Mouse (Mus musculus) c-Kit-positive CD71-negative TER-119-negative erythroid progenitor cells, embryonic 14.5 days (primary cell): Measurements from ENCODE around the gene Klhl40.

Experiments
- DNase-seq: peaks from one replicate; pipeline ENCODE4 v3.0.0-alpha.2; 2013; ENCODE audit warnings: low read depth

Klhl40 gene

GRCm38 (mm10) chr9:121778066-121778624 is 738 bp downstream of the Klhl40 start:
- DNase-seq = no peak

DNA sequence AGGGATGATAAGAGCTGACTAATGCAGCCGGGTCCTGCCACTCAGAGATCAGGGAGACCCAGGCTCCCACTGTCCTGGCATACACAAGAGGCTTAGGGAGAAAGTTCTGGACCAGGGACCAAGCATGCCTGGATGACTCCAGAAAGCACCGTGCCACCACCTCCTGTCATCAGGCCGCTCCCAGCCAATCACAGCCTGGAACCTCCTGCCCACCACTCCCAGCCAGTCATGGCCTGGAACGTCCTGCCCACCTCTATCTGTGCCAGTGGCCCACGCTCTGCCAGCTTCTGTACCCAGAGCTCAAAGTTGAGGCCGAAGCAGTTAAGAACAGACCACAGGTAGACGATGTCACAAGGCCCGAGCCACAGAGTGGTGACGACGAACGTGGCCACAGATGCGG is 7.4 kb downstream of the Klhl40 start:
- no peak for DNase-seq

DNA sequence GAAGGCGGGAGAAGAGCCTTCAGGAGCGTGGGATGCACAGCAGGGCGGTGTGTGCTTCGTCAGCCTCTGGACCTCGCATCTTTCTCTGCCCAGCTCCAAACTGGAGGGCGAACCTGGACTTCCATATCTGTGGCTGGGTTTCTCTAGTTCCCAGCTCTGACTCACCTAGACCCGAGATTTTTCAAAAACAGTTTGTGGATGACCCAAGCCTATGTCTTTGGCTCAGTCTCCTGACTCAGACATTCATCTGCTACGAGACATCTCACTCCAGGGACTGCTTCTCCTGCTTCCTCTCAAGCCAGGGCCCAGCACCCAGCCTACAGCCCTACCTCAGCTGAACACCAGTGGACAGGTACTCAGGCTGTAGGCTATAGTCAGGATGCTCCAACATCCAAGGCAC is 7.9 kb downstream of the Klhl40 start:
- no peak for DNase-seq

DNA sequence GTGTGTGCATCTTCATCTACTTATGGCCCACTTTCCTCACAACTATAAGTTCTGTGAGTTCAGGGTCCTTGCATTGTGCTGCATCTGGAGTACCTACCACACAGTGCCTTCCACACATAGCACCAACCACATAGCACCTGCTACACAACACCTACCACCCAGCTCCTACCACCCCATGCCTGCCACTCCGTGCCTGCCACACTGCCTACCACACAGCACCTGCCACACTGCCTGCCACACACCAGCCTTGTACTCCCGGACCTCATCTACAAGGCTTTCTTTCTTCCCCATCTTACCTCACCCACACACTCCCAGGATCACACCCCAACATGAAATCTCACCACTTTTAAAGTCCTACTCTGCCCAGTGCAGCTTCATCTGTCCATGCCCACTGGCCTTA is 9.0 kb downstream of the Klhl40 start:
- DNase-seq = no peak

DNA sequence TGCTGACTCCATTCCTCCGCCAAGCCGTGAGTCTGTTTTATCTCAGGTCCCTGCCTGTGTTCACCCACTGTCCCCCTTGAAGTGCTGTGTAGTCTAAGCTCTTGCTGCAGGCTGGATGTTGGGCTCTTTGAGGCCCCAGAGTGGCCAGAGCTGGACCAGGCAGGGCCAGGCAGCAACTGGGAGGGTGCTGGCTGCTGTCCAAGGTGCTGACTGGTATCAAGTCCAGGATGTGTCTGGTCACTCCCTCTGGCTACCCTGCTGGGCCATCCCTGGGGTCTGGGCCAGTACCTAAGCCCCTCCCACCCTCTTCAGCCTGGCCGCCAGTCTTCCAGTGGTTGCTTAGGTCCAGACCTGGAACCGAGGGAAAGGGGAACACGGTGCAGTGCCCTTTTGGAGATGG is 13.8 kb downstream of the Klhl40 start:
- DNase-seq = peak; percentile 25

DNA sequence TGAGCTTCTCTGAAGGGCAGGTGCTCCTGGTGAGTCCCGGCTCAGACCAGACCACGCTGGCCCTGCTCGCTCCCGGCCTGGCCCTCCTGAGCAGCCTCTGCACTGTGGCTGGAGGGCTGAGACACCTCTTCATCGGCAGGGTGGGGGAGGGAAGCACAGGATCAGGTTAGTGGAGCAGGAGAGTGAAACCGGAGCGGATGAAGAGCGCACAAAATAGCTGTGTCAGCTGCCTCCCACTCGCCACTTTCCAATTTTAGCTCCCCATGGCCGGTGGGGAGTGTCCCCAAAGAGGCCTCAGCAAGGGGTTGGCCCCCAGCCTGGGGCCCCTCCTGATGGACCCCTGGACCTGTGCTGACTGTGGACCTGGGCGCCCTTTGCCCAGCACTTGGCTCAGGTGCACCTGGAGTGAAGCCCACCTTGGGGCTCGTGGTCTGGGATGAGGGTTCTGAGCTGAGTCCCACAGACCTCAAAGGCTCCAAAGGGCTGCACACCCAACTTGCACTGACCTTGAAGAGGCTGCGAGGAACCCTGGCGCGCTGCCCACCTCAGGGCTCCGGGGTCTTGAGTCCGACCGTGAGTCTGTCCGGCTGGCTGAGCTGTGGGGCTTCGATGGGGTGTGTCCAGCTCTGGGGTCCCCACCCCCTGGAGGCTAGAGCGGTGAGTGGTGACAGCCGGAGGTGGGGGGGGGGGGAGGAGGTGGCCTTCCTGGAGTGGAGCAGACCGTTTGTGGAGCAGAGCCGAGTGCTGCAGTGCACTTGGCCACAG is 14.5 kb downstream of the Klhl40 start, which contains the start of gene Hhatl:
Hhatl (minus strand) TSS at position 751 of the 765 bp plus-strand sequence.
- DNase-seq = no peak

GRCm38 (mm10) chr9:121794972-121795539 is 17.6 kb downstream of the Klhl40 start:
- DNase-seq = no peak

DNA sequence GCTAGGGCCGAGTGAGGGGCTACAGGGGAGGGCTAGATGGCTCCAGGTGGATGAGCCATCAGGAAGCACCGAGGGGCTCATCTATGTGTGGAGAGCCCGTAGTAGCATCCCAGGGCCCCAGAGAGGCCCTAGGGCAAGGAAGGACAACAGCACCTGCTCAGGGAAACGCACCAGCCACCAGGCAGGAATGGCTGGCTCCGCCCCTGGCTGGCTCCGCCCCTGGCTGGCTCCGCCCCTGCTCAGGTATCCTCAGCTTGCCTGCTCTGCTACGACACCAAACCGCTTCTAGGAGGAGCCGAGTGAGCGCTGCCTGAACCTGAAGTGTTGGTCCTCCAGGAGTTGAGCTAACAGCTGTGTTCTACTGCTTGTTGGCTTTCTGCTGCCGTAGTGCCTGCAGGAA is 20.3 kb downstream of the Klhl40 start:
- DNase-seq = no peak

DNA sequence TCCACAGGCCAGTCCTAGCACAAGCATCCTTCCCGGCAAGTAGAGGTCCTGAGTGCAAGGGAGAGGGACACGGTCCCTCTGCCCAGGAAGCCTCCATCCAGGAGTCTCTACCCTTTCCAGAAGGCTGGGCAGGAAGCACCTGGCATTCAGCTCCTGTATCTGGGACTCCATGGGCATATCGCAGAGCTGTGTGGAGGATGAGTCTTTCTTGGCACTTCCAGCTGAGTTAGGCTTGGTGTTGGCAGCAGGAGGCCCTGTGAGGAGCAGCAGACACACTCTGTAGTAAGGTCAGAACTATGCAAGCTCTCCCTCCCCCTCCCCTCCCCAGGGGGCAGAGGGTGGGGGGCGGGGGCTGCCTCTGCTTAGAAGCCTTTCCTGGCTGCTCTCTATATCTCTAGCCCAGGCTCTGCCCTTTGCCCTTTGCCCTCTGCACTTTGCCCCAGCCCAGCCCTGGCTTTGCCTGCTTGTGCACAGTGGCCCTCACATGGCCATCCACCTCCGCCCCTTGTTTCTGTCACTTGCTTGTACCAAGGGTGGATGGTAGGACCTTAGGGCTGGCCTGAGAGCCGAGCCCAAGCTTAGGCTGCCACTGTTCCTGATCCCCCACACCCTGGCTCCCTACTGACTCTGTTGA is 21.6 kb downstream of the Klhl40 start:
- DNase-seq = no peak

DNA sequence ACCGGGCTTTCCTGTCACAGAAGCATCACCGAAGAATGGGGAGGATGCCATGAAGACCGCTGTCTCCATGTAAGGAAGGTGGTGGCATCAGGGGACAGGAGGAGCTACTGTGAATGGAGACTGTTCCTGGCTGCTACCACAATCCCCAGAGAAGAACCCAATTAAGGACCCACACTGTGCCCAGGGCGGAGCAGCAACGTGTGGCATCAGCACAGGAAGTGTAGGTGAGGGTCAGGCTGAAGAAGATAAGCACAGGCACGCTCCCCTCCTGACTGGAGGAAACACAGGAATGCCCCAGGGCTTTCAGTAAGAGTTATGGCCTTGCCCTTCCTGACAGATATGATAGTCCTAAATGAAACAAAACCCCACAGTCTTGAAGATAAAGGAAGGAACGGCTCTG is 25.3 kb downstream of the Klhl40 start:
- DNase-seq = no peak

DNA sequence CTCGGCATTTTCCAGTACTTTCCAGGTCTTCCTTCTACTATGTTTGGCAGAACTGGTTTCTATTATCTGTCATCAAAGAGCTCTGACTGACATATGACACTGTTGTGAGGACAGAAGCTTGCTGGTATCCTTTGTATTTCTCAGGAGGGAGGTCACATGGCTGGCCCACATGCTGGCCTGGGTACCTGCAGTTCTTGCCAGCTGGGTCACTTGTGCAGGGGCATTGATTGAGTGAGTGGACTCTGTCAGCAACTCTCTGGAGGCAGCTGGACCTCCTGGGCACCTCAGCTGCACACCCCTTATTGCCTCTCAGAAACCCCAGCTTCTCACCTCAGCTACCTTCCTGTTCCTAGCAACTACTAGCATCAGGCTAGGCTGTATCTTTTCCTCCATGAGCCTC is 30.1 kb downstream of the Klhl40 start:
- no peak for DNase-seq

DNA sequence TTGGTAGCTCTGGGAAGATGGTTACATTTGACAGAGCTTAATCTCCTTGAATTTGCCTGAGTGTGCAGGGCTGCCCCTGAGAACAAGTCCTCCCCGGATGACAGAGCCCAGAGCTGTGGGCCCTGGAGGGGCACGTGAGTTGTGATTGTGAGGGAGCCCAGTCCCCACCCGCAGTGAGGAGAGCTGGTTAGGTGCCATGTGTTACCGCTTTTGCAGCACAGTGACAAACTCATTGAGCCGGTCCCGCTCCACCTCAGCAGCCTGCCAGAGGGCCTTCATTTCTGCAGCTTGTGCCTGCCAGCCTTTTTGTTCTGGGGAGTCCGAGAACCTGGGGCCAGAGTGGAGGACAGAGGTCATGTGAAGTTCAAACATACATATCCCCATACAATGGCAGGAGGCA is 30.5 kb downstream of the Klhl40 start:
- DNase-seq = no peak

GRCm38 (mm10) chr9:121808511-121808910 is 31.1 kb downstream of the Klhl40 start:
- no peak for DNase-seq

GRCm38 (mm10) chr9:121810081-121810821 is 32.8 kb downstream of the Klhl40 start:
- no peak for DNase-seq

GRCm38 (mm10) chr9:121815183-121815582 is 37.8 kb downstream of the Klhl40 start:
- no peak for DNase-seq

GRCm38 (mm10) chr9:121819073-121819770 is 41.8 kb downstream of the Klhl40 start:
- DNase-seq = no peak

GRCm38 (mm10) chr9:121819771-121820471 is 42.5 kb downstream of the Klhl40 start:
- no peak for DNase-seq

- no peak for DNase-seq
Observed at GRCm38 (mm10) chr9:121820765-121821164, 43.4 kb downstream of the Klhl40 start.

- no peak for DNase-seq
Observed at GRCm38 (mm10) chr9:121822585-121822991, 45.2 kb downstream of the Klhl40 start.

DNA sequence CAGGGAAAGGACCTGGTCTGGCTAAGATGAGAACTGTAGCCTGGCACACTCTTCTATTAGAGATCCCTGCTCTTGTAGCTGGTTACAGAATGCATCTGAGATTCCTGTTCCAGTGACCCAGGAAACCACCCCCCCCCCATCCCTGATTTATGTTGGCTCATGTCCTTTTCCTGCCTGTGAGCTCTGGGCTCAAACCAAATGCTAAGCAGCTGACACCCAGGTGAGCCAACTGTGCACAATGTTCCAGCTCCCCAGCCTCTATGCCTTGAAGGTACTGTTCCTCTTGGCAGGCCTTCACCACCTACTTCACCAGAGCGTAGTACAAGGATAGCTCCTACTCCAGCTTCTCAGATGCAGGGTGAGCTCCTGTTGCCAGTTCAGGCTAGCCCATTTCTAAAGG is 45.6 kb downstream of the Klhl40 start:
- DNase-seq = no peak

DNA sequence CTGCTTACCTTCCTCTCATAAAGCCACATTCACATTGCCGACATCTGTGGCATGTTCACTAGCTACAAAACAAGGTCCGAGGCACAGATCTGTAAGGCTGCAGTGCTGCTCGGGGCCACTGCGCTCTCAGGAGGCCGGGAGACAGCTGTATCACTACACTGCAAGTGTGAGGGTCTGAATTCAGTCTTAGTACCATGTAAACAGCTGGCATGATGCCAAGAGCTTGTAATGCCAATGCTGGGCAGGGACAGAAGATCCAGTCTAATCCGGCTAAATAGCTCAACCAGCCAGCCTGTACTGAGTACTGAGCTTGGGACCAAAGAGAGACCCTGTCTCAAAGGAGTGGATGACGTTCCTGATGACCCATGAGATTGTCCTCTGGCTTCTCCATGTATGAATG is 46.6 kb downstream of the Klhl40 start:
- no peak for DNase-seq
